In genomic region chr14:99853769-99854466, GRCm38 (mm10) we compare ENCODE assay signal across 6 mouse cellular contexts.
A peak's percentile ranks its signal among the peaks of the same experiment; 100 is the strongest.
DNase-seq lines count a peak whose midpoint lies in the region; ATAC-seq and TF ChIP-seq lines count a peak whose summit lies in the region.
"Not testable (repeated sequence)": the region's sequence is repeated elsewhere in the genome, so short reads cannot be mapped to it uniquely, and the experiment has no call there.

No protein-coding gene starts in this region.

- 0 out of 2 replicates have a peak, but pooled peaks cover 10% of the 10 kb centered on the region for H3K4me1 ChIP-seq in intestine, embryonic 14.5 days (replicated peaks; ENCODE audit: control insufficient read depth, insufficient read depth, low read length)
- peaks cover 15 to 28% of the 10 kb centered on the region in 2 experiments for H3K4me1 ChIP-seq in liver, embryonic 14.5 days (replicated peaks; ENCODE audit: control insufficient read depth in 2 of 2, insufficient read depth in 2 of 2, low read length in 1 of 2)

- not testable (repeated sequence) for TF ChIP-seq CTCF in liver, embryonic 14.5 days (IDR thresholded peaks at IDR 0.05; ENCODE audit: low read depth)

- H3K4me2 ChIP-seq in intestine, embryonic 14.5 days (ENCODE audit: low read length) = not testable (repeated sequence)
- H3K4me2 ChIP-seq in liver, embryonic 14.5 days (ENCODE audit: low read depth) = peak overlapping the region; percentile 50

- WGBS in intestine, embryonic 14.5 days = 31% methylated on average over 4 of the region's 4 CpGs
- WGBS in liver, embryonic 14.5 days (ENCODE audit: insufficient replicate concordance) = 8% methylated on average over 4 of the region's 4 CpGs

- not testable (repeated sequence) for H3K36me3 ChIP-seq in intestine, embryonic 14.5 days (ENCODE audit: control insufficient read depth, insufficient read depth, low read length); liver, embryonic 14.5 days (replicated peaks; ENCODE audit: control insufficient read depth, insufficient read depth, low read depth)

- H3K9ac ChIP-seq in intestine, embryonic 14.5 days (ENCODE audit: low read length); liver, embryonic 14.5 days (replicated peaks): not testable (repeated sequence)

- DNase-seq in MEL-GATA-1-ER (ENCODE audit: extremely low read depth, low read depth) (peak; percentile 75), liver (peak; percentile 7)
- DNase-seq in c-Kit-positive CD71-positive TER-119-positive erythroid progenitor cells, embryonic 14.5 days (ENCODE audit: low spot score) = peak; percentile 38
- peak; percentile 50 for DNase-seq in intestine, embryonic 14.5 days (ENCODE audit: low spot score)
- DNase-seq in liver, embryonic 14.5 days (ENCODE audit: low read depth in 3 of 3, low spot score in 3 of 3) = peak; percentile 22 to 24 (median 23)

- not testable (repeated sequence) for H3K4me3 ChIP-seq in intestine, embryonic 14.5 days (ENCODE audit: low read depth, low read length); liver, embryonic 14.5 days (ENCODE audit: insufficient read depth in 1 of 2, low read depth in 2 of 2, low read length in 2 of 2)

- peak; percentile 45 for TF ChIP-seq EP300 in liver, embryonic 14.5 days (IDR thresholded peaks at IDR 0.05; ENCODE audit: low read depth)

- not testable (repeated sequence) for ATAC-seq in intestine, embryonic 14.5 days (replicated peaks; ENCODE audit: low FRiP score, low TSS enrichment, low read depth)
- ATAC-seq in liver, embryonic 14.5 days (ENCODE audit: insufficient read depth) = peak; percentile 90
- peak; percentile 84 for ATAC-seq in megakaryocyte progenitor cell, adult 5-6 weeks (replicated peaks; ENCODE audit: poor library complexity)

- H3K9me3 ChIP-seq in intestine, embryonic 14.5 days (ENCODE audit: control insufficient read depth, low read length); liver, embryonic 14.5 days (ENCODE audit: control insufficient read depth, low read length): not testable (repeated sequence)

- H3K27ac ChIP-seq in intestine, embryonic 14.5 days (ENCODE audit: low read depth) = not testable (repeated sequence)
- H3K27ac ChIP-seq in liver, embryonic 14.5 days = peak overlapping the region; percentile 34

- not testable (repeated sequence) for H3K27me3 ChIP-seq in intestine, embryonic 14.5 days (replicated peaks; ENCODE audit: control insufficient read depth, insufficient read depth, low read length); liver, embryonic 14.5 days (ENCODE audit: control insufficient read depth, insufficient read depth, low read length)

Comparison
In these comparisons a context has a peak if more than half of its experiments do, and no peak if none do; other contexts are left out.
1. DNase-seq: peak in every context shown above with its lines; median percentile 75 in MEL-GATA-1-ER; 50 in intestine, embryonic 14.5 days; 38 in c-Kit-positive CD71-positive TER-119-positive erythroid progenitor cells, embryonic 14.5 days; 23 in liver, embryonic 14.5 days; 7 in liver.